Mouse (Mus musculus): ENCODE results near the gene Slc48a1. TPM values are rescaled to one million over a fixed set of nuclear protein-coding genes. Genes with fewer than 3 reads are reported as not detected.

Gene Slc48a1
- polyA plus RNA-seq, 1 experiment from 2014 or later = 41.6 TPM

- Histone ChIP-seq H3K9me3 (replicated peaks) (no peaks in the 10 kb centered on the region), H3K9ac (peak overlapping the region; percentile 99), H3K27ac (peak overlapping the region; percentile 97), H3K4me3 (peak overlapping the region; percentile 96), H3K36me3 (no peaks in the 10 kb centered on the region), H3K4me1 (peaks cover 54% of the 10 kb centered on the region), H3K4me2 (replicated peaks) (peak overlapping the region; percentile 79), H3K27me3 (peaks cover 7% of the 10 kb centered on the region; the same call in 1 of the 2 replicates)
- ATAC-seq (ENCODE audit: low FRiP score) = no peak
- 10% methylated on average over 10 of the region's 10 CpGs for WGBS
Observed at GRCm38 (mm10) chr15:97831987-97832640, 53.8 kb downstream of the Slc48a1 start.

- H3K4me2 ChIP-seq (replicated peaks) = peak overlapping the region; percentile 79; the same call in 1 of the 2 replicates
- H3K27ac ChIP-seq = no peak overlapping the region
- H3K4me3 ChIP-seq = no peak overlapping the region
- peaks cover 54% of the 10 kb centered on the region for H3K4me1 ChIP-seq
- no peaks in the 10 kb centered on the region for H3K36me3 ChIP-seq
- no peak overlapping the region for H3K9ac ChIP-seq
- 59% methylated on average over 9 of the region's 9 CpGs for WGBS
- peaks cover 7% of the 10 kb centered on the region; the same call in 1 of the 2 replicates for H3K27me3 ChIP-seq
- ATAC-seq (ENCODE audit: low FRiP score) = no peak
- no peaks in the 10 kb centered on the region for H3K9me3 ChIP-seq (replicated peaks)
Observed at GRCm38 (mm10) chr15:97832764-97833479, 54.6 kb downstream of the Slc48a1 start.

GRCm38 (mm10) chr15:97836153-97836893 is 58.0 kb downstream of the Slc48a1 start:
- Histone ChIP-seq H3K9ac (no peak overlapping the region), H3K4me1 (peaks cover 33% of the 10 kb centered on the region), H3K4me2 (replicated peaks) (no peak overlapping the region), H3K36me3 (no peaks in the 10 kb centered on the region), H3K9me3 (replicated peaks) (no peaks in the 10 kb centered on the region), H3K27me3 (peaks cover 7% of the 10 kb centered on the region; the same call in 1 of the 2 replicates), H3K27ac (no peak overlapping the region), H3K4me3 (no peak overlapping the region)
- 48% methylated on average over 17 of the region's 17 CpGs for WGBS
- ATAC-seq (ENCODE audit: low FRiP score) = no peak

GRCm38 (mm10) chr15:97836894-97837247 is 58.6 kb downstream of the Slc48a1 start:
- Histone ChIP-seq H3K27me3 (peaks cover 7% of the 10 kb centered on the region; the same call in 1 of the 2 replicates), H3K4me1 (peaks cover 31% of the 10 kb centered on the region), H3K36me3 (no peaks in the 10 kb centered on the region), H3K4me2 (replicated peaks) (no peak overlapping the region), H3K27ac (no peak overlapping the region), H3K9me3 (replicated peaks) (no peaks in the 10 kb centered on the region), H3K9ac (no peak overlapping the region), H3K4me3 (no peak overlapping the region)
- no peak for ATAC-seq (ENCODE audit: low FRiP score)
- WGBS = 75% methylated on average over 8 of the region's 8 CpGs

- no peak overlapping the region for H3K4me2 ChIP-seq (replicated peaks)
- no peak for ATAC-seq (ENCODE audit: low FRiP score)
- no peaks in the 10 kb centered on the region for H3K9me3 ChIP-seq (replicated peaks)
- no peak overlapping the region for H3K4me3 ChIP-seq
- no peak overlapping the region for H3K9ac ChIP-seq
- no peaks in the 10 kb centered on the region for H3K36me3 ChIP-seq
- H3K27ac ChIP-seq = no peak overlapping the region
- H3K4me1 ChIP-seq = peaks cover 24% of the 10 kb centered on the region
- WGBS = 34% methylated on average over 8 of the region's 8 CpGs
- peaks cover 7% of the 10 kb centered on the region; the same call in 1 of the 2 replicates for H3K27me3 ChIP-seq
Observed at GRCm38 (mm10) chr15:97837491-97838061, 59.3 kb downstream of the Slc48a1 start.

GRCm38 (mm10) chr15:97838395-97838794 is 60.1 kb downstream of the Slc48a1 start:
- ATAC-seq (ENCODE audit: low FRiP score) = no peak
- no peak overlapping the region for H3K9ac ChIP-seq
- H3K4me1 ChIP-seq = peaks cover 17% of the 10 kb centered on the region
- no peak overlapping the region for H3K4me2 ChIP-seq (replicated peaks)
- H3K27me3 ChIP-seq = peaks cover 7% of the 10 kb centered on the region; the same call in 1 of the 2 replicates
- H3K36me3 ChIP-seq = no peaks in the 10 kb centered on the region
- WGBS = 75% methylated on average over 4 of the region's 4 CpGs
- no peak overlapping the region for H3K27ac ChIP-seq
- H3K4me3 ChIP-seq = no peak overlapping the region
- H3K9me3 ChIP-seq (replicated peaks) = no peaks in the 10 kb centered on the region

GRCm38 (mm10) chr15:97839012-97839411 is 60.7 kb downstream of the Slc48a1 start:
- Histone ChIP-seq H3K27me3 (peaks cover 2% of the 10 kb centered on the region; the same call in 1 of the 2 replicates), H3K4me2 (replicated peaks) (no peak overlapping the region), H3K4me1 (peaks cover 17% of the 10 kb centered on the region), H3K27ac (no peak overlapping the region), H3K4me3 (no peak overlapping the region), H3K9me3 (replicated peaks) (no peaks in the 10 kb centered on the region), H3K36me3 (no peaks in the 10 kb centered on the region), H3K9ac (no peak overlapping the region)
- no peak for ATAC-seq (ENCODE audit: low FRiP score)
- 91% methylated on average over 2 of the region's 2 CpGs for WGBS

- no peak overlapping the region for H3K9ac ChIP-seq
- H3K27ac ChIP-seq = 0 out of 2 replicates have a peak overlapping the region, but pooled peaks have one; percentile 5
- no peak overlapping the region for H3K4me2 ChIP-seq (replicated peaks)
- no peaks in the 10 kb centered on the region for H3K9me3 ChIP-seq (replicated peaks)
- peaks cover 17% of the 10 kb centered on the region for H3K4me1 ChIP-seq
- H3K36me3 ChIP-seq = no peaks in the 10 kb centered on the region
- no peaks in the 10 kb centered on the region for H3K27me3 ChIP-seq
- H3K4me3 ChIP-seq = no peak overlapping the region
- ATAC-seq (ENCODE audit: low FRiP score) = no peak
- 76% methylated on average over 4 of the region's 4 CpGs for WGBS
Observed at GRCm38 (mm10) chr15:97839473-97839872, 61.2 kb downstream of the Slc48a1 start.

GRCm38 (mm10) chr15:97839991-97840455 is 61.7 kb downstream of the Slc48a1 start:
- Histone ChIP-seq H3K4me1 (peaks cover 17% of the 10 kb centered on the region), H3K27ac (0 out of 2 replicates have a peak overlapping the region, but pooled peaks have one; percentile 5), H3K4me2 (replicated peaks) (no peak overlapping the region), H3K4me3 (no peak overlapping the region), H3K36me3 (no peaks in the 10 kb centered on the region), H3K9ac (no peak overlapping the region), H3K27me3 (no peaks in the 10 kb centered on the region), H3K9me3 (replicated peaks) (no peaks in the 10 kb centered on the region)
- WGBS = 46% methylated on average over 3 of the region's 3 CpGs
- no peak for ATAC-seq (ENCODE audit: low FRiP score)

- Histone ChIP-seq H3K4me1 (peaks cover 17% of the 10 kb centered on the region), H3K4me2 (replicated peaks) (no peak overlapping the region), H3K9me3 (replicated peaks) (no peaks in the 10 kb centered on the region), H3K9ac (no peak overlapping the region), H3K27me3 (no peaks in the 10 kb centered on the region), H3K4me3 (no peak overlapping the region), H3K27ac (no peak overlapping the region), H3K36me3 (no peaks in the 10 kb centered on the region)
- no peak for ATAC-seq (ENCODE audit: low FRiP score)
- 92% methylated on average over 1 of the region's 1 CpGs for WGBS
Observed at GRCm38 (mm10) chr15:97840781-97841180, 62.5 kb downstream of the Slc48a1 start.

GRCm38 (mm10) chr15:97841383-97841782 is 63.1 kb downstream of the Slc48a1 start:
- Histone ChIP-seq H3K27me3 (no peaks in the 10 kb centered on the region), H3K36me3 (no peaks in the 10 kb centered on the region)

GRCm38 (mm10) chr15:97842058-97842457 is 63.7 kb downstream of the Slc48a1 start:
- H3K4me1 ChIP-seq = peaks cover 13% of the 10 kb centered on the region
- no peaks in the 10 kb centered on the region for H3K9me3 ChIP-seq (replicated peaks)
- 86% methylated on average over 6 of the region's 6 CpGs for WGBS
- H3K9ac ChIP-seq = no peak overlapping the region
- no peak overlapping the region for H3K4me2 ChIP-seq (replicated peaks)
- ATAC-seq (ENCODE audit: low FRiP score) = no peak
- H3K27me3 ChIP-seq = no peaks in the 10 kb centered on the region
- no peak overlapping the region for H3K4me3 ChIP-seq
- H3K36me3 ChIP-seq = no peaks in the 10 kb centered on the region
- H3K27ac ChIP-seq = no peak overlapping the region

More at GRCm38 (mm10) chr15:97841383-97841782, 63.1 kb downstream of the Slc48a1 start:
- Histone ChIP-seq H3K4me3 (no peak overlapping the region), H3K4me2 (replicated peaks) (no peak overlapping the region), H3K27ac (no peak overlapping the region), H3K4me1 (peaks cover 13% of the 10 kb centered on the region), H3K9ac (no peak overlapping the region), H3K9me3 (replicated peaks) (no peaks in the 10 kb centered on the region)
- WGBS = 92% methylated on average over 6 of the region's 6 CpGs
- no peak for ATAC-seq (ENCODE audit: low FRiP score)

Measured in hindbrain, embryonic 12.5 days (tissue).